Mouse (Mus musculus): Measurements from ENCODE around the gene Tent4a. TPM values are rescaled to one million over a fixed set of nuclear protein-coding genes. Genes with fewer than 3 reads are reported as not detected.
"Not testable (repeated sequence)": the region's sequence is repeated elsewhere in the genome, so short reads cannot be mapped to it uniquely, and the experiment has no call there.

The Tent4a gene
- 4.0 and 5.0 TPM in 2 replicates for polyA plus RNA-seq (2012; ENCODE audit: insufficient read depth, low replicate concordance)

- no peaks in the 10 kb centered on the region for H3K27me3 ChIP-seq (replicated peaks)
- TF ChIP-seq FLI1 (IDR thresholded peaks at IDR 0.05; ENCODE audit: low read length) (no peak), GATA1 (IDR thresholded peaks at IDR 0.05; ENCODE audit: borderline replicate concordance, low read length) (no peak)
- peaks cover 66% of the 10 kb centered on the region for H3K4me1 ChIP-seq
- peak within 1 kb of the TSS; percentile 96 for H3K4me3 ChIP-seq (replicated peaks)
- peaks cover 18% of the 10 kb centered on the region for H3K36me3 ChIP-seq (replicated peaks; ENCODE audit: low read length)
- no peaks in the 10 kb centered on the region for H3K9me3 ChIP-seq
Observed at GRCm38 (mm10) chr13:69534334-69534653, at the start of gene Tent4a. Gene Tent4a, minus strand, starts transcription at chr13:69534617.

- no peak overlapping the region for H3K4me3 ChIP-seq (replicated peaks)
- no peak for TF ChIP-seq FLI1 (IDR thresholded peaks at IDR 0.05; ENCODE audit: low read length)
- TF ChIP-seq GATA1 (IDR thresholded peaks at IDR 0.05; ENCODE audit: borderline replicate concordance, low read length): no peak
- H3K27me3 ChIP-seq (replicated peaks): no peaks in the 10 kb centered on the region
- H3K36me3 ChIP-seq (replicated peaks; ENCODE audit: low read length): no peaks in the 10 kb centered on the region
- H3K4me1 ChIP-seq: 0 out of 2 replicates have a peak, but pooled peaks cover 4% of the 10 kb centered on the region
- no peaks in the 10 kb centered on the region for H3K9me3 ChIP-seq
Observed at GRCm38 (mm10) chr13:69583591-69583990, 49.2 kb upstream of the Tent4a start.

- H3K4me1 ChIP-seq: 0 out of 2 replicates have a peak, but pooled peaks cover 4% of the 10 kb centered on the region
- H3K9me3 ChIP-seq: no peaks in the 10 kb centered on the region
- no peaks in the 10 kb centered on the region for H3K36me3 ChIP-seq (replicated peaks; ENCODE audit: low read length)
- no peak overlapping the region for H3K4me3 ChIP-seq (replicated peaks)
- H3K27me3 ChIP-seq (replicated peaks): no peaks in the 10 kb centered on the region
- TF ChIP-seq FLI1 (IDR thresholded peaks at IDR 0.05; ENCODE audit: low read length) (no peak), GATA1 (IDR thresholded peaks at IDR 0.05; ENCODE audit: borderline replicate concordance, low read length) (no peak)
Observed at GRCm38 (mm10) chr13:69582411-69582810, 48.0 kb upstream of the Tent4a start.

DNA sequence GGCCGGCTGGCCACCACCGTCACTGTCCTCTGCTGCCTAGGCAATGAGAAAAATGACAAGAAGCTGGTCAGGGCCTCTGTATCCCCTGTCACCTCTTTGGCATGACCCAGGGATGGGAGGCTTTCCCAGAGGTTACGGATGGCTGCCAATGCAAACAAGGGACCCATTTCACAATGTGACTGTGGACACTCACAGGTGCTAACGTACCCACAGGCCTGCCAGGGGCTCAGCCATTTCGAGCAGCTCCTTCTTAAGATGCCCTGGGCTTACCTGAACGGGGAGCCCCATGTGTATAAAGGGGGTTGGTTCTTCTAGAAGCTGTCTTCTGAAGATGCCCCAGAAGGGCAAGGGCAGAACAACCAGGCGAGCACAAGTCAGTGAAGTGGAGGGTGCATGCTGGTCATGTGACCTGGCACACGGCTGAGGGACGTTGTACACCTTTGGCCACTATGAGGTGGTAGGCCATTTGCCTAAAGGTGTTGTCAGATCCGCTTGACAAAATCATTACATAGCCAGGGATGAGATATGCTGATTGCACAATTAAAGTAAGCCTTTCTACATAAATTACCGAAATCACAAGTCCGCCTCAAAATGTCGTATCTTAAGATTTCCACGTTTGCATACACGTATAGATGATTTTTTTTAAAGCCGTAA lies 42.9 kb upstream of the Tent4a start:
- Histone ChIP-seq H3K4me3 (replicated peaks) (no peak overlapping the region), H3K36me3 (replicated peaks; ENCODE audit: low read length) (no peaks in the 10 kb centered on the region), H3K4me1 (no peaks in the 10 kb centered on the region), H3K9me3 (no peaks in the 10 kb centered on the region), H3K27me3 (replicated peaks) (no peaks in the 10 kb centered on the region)
- no peak for TF ChIP-seq GATA1 (IDR thresholded peaks at IDR 0.05; ENCODE audit: borderline replicate concordance, low read length)
- no peak for TF ChIP-seq FLI1 (IDR thresholded peaks at IDR 0.05; ENCODE audit: low read length)

- H3K9me3 ChIP-seq: no peaks in the 10 kb centered on the region
- H3K27me3 ChIP-seq (replicated peaks): no peaks in the 10 kb centered on the region
- TF ChIP-seq FLI1 (IDR thresholded peaks at IDR 0.05; ENCODE audit: low read length) (no peak), GATA1 (IDR thresholded peaks at IDR 0.05; ENCODE audit: borderline replicate concordance, low read length) (no peak)
- H3K4me1 ChIP-seq: no peaks in the 10 kb centered on the region
- H3K36me3 ChIP-seq (replicated peaks; ENCODE audit: low read length): no peaks in the 10 kb centered on the region
- no peak overlapping the region for H3K4me3 ChIP-seq (replicated peaks)
Observed at GRCm38 (mm10) chr13:69576676-69577075, 42.3 kb upstream of the Tent4a start.

- H3K27me3 ChIP-seq (replicated peaks): no peaks in the 10 kb centered on the region
- no peaks in the 10 kb centered on the region for H3K36me3 ChIP-seq (replicated peaks; ENCODE audit: low read length)
- H3K4me1 ChIP-seq: no peaks in the 10 kb centered on the region
- no peaks in the 10 kb centered on the region for H3K9me3 ChIP-seq
- TF ChIP-seq FLI1 (IDR thresholded peaks at IDR 0.05; ENCODE audit: low read length) (no peak), GATA1 (IDR thresholded peaks at IDR 0.05; ENCODE audit: borderline replicate concordance, low read length) (no peak)
- no peak overlapping the region for H3K4me3 ChIP-seq (replicated peaks)
Observed at GRCm38 (mm10) chr13:69572594-69572993, 38.2 kb upstream of the Tent4a start.

- TF ChIP-seq FLI1 (IDR thresholded peaks at IDR 0.05; ENCODE audit: low read length): no peak
- TF ChIP-seq GATA1 (IDR thresholded peaks at IDR 0.05; ENCODE audit: borderline replicate concordance, low read length): no peak
- Histone ChIP-seq H3K36me3 (replicated peaks; ENCODE audit: low read length) (no peaks in the 10 kb centered on the region), H3K9me3 (no peaks in the 10 kb centered on the region), H3K4me3 (replicated peaks) (no peak overlapping the region), H3K4me1 (no peaks in the 10 kb centered on the region), H3K27me3 (replicated peaks) (no peaks in the 10 kb centered on the region)
Observed at GRCm38 (mm10) chr13:69569201-69569600, 34.8 kb upstream of the Tent4a start.

GRCm38 (mm10) chr13:69565401-69565800 lies 31.0 kb upstream of the Tent4a start:
- not testable (repeated sequence) for H3K4me3 ChIP-seq (replicated peaks); H3K9me3 ChIP-seq; H3K36me3 ChIP-seq (replicated peaks; ENCODE audit: low read length); H3K27me3 ChIP-seq (replicated peaks); H3K4me1 ChIP-seq

DNA sequence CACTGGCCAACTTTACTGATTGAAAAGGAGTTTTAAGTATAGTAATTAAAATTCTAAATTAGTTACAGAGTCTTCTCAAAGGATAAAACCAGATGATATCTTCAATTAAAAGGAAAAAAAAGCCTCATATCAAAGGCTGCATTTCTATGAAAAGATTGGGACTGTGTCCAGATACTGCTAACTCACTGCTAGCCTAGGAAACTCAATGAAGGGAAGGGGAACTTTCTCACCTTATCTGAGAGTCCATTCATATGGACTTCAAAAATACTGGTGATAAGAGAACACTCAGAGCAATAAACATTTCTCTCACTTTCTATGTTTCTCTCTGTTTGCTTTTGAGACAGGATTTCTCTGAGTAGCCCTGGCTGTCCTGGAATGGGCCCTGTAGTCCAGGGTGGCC lies 30.2 kb upstream of the Tent4a start:
- 0 out of 2 replicates have a peak, but pooled peaks cover 2% of the 10 kb centered on the region for H3K4me1 ChIP-seq
- peaks cover 3% of the 10 kb centered on the region for H3K27me3 ChIP-seq (replicated peaks)

DNA sequence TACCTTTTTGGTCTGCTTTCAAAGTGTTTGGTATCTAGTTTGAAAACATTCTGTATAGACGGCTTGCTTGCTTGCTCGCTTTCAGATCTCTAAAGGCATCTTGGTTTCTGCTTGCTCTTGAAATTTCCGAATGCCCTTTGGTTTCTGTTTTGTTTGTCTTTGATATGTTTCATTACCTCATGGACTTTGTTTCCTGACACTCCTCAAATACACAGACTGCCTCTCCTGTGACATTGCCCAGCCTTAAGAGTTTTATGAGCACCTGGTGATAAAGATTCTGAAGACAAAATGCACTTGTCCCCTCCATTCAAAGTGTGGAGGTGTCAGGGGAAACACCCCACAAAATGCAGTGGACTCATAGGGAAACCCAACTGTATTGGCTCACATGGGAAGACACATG lies 29.5 kb upstream of the Tent4a start:
- no peaks in the 10 kb centered on the region for H3K9me3 ChIP-seq
- no peak overlapping the region for H3K4me3 ChIP-seq (replicated peaks)
- no peaks in the 10 kb centered on the region for H3K36me3 ChIP-seq (replicated peaks; ENCODE audit: low read length)
- H3K4me1 ChIP-seq: 0 out of 2 replicates have a peak, but pooled peaks cover 3% of the 10 kb centered on the region
- no peak for TF ChIP-seq GATA1 (IDR thresholded peaks at IDR 0.05; ENCODE audit: borderline replicate concordance, low read length)
- H3K27me3 ChIP-seq (replicated peaks): peaks cover 3% of the 10 kb centered on the region

More for the DNA sequence above, 30.2 kb upstream of the Tent4a start:
- no peaks in the 10 kb centered on the region for H3K9me3 ChIP-seq
- TF ChIP-seq FLI1 (IDR thresholded peaks at IDR 0.05; ENCODE audit: low read length): no peak
- TF ChIP-seq GATA1 (IDR thresholded peaks at IDR 0.05; ENCODE audit: borderline replicate concordance, low read length): no peak
- H3K36me3 ChIP-seq (replicated peaks; ENCODE audit: low read length): no peaks in the 10 kb centered on the region
- no peak overlapping the region for H3K4me3 ChIP-seq (replicated peaks)
